Mouse (Mus musculus) central nervous system, embryonic 11.5 days (tissue): ENCODE results near the gene 5430427O19Rik. TPM values are rescaled to one million over a fixed set of nuclear protein-coding genes. Genes with fewer than 3 reads are reported as not detected.

Experiments used
- polyA plus RNA-seq: library from polyadenylated mRNA; depleted of rRNA; stranded (reverse); fragments of >200 nt; gene quantifications from 2 replicates; pipeline ENCODE4 v1.2.3, GENCODE M21; 2012; rRNA removed

Gene 5430427O19Rik
- 0.04 TPM in 2 replicates for polyA plus RNA-seq

DNA sequence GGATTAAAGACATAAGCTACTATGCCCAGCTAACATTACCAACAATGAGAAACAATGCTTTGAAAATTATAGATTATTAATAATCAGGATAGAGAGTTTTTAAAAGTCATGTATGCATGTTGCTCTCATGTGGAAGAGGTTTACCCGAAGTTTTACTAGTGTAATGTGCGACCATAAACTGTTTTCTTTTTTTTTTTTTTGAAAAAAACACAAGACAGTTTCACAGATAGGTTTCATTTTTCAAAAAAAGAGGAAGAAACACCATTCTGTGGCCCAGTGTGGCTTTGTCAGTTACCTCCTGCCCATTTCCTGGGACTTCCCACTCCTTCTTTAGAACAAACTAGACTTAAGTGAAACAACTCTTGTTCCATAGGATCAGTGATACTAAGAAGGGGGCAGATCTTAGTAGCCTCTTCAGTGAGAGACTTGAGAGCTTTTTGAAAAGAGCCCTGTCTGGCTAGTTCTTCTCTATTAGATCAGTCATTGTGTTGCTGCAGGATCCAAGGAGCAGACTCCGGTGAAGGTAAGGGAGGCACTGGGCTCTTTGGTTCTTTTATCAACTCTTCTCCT is at the start of gene 5430427O19Rik:
Gene 5430427O19Rik, plus strand, starts transcription at position 441 of the 570 bp plus-strand sequence.

Other genes starting within 250 kb of the 5430427O19Rik start
- gene Gk, start 93.5 kb upstream of the 5430427O19Rik start, polyA plus RNA-seq, result 4.4 and 6.7 TPM in 2 replicates
- not detected in 2 replicates for gene Samt3, start 173.8 kb downstream of the 5430427O19Rik start, polyA plus RNA-seq